Mouse (Mus musculus) olfactory bulb, adult 2 months (tissue): Measurements from ENCODE around the gene Fgf7.

Experiments used
- CTCF ChIP-seq: fragments of 200-500 bp; IDR thresholded peaks from 2 replicates; pipeline ENCODE4 v1.5.1; 2012; ENCODE audit warnings: low read depth, mild to moderate bottlenecking, low read length, moderate library complexity; ENCODE audit not compliant: insufficient read depth
- POLR2A ChIP-seq: fragments of 200-500 bp; IDR thresholded peaks from 2 replicates; pipeline ENCODE4 v1.6.1; 2012; ENCODE audit warnings: mild to moderate bottlenecking, low read depth, low read length, moderate library complexity; ENCODE audit not compliant: insufficient read depth

- TF ChIP-seq POLR2A (no peak), CTCF (no peak)
Observed at GRCm38 (mm10) chr2:126036121-126036520, 1.7 kb downstream of the Fgf7 start.
